Mouse (Mus musculus) limb, embryonic 14.5 days (tissue): ENCODE measurements around the gene Slc39a2. TPM values are rescaled to one million over a fixed set of nuclear protein-coding genes. Genes with fewer than 3 reads are reported as not detected.
A peak's percentile ranks its signal among the peaks of the same experiment; 100 is the strongest.

ENCODE experiments used
- ATAC-seq: fragments of 200-750 bp; cut with Nextera tagmentation; 2 replicates; pipeline ENCODE4 v1.8.0; 2017; ENCODE audit warnings: low read depth, moderate number of reproducible peaks, moderate TSS enrichment; ENCODE audit not compliant: low FRiP score
- DNase-seq: peaks from one replicate; pipeline ENCODE4 v3.0.0-alpha.2; 2015; ENCODE audit warnings: low spot score
- H3K27ac ChIP-seq: fragments of 300-500 bp; sonication (generic); replicated peaks from 2 replicates; pipeline ENCODE4 v1.5.1; 2014; ENCODE audit warnings: low read depth, mild to moderate bottlenecking, low read length, moderate library complexity, mixed read lengths
- H3K27me3 ChIP-seq: fragments of 300-500 bp; sonication (generic); 2 replicates; pipeline ENCODE4 v1.6.1; 2014; ENCODE audit warnings: low read length, mixed read lengths; ENCODE audit not compliant: control insufficient read depth, insufficient read depth
- H3K36me3 ChIP-seq: fragments of 300-500 bp; sonication (generic); 2 replicates; pipeline ENCODE4 v1.6.1; 2014; ENCODE audit warnings: mild to moderate bottlenecking, low read length, moderate library complexity, mixed read lengths; ENCODE audit not compliant: control insufficient read depth, insufficient read depth
- H3K4me1 ChIP-seq: fragments of 300-500 bp; sonication (generic); 2 replicates; pipeline ENCODE4 v1.6.1; 2014; ENCODE audit warnings: antibody characterized with exemption, low read length, mixed read lengths; ENCODE audit not compliant: control insufficient read depth, insufficient read depth
- H3K4me2 ChIP-seq: fragments of 300-500 bp; sonication (generic); replicated peaks from 2 replicates; pipeline ENCODE4 v1.6.1; 2014; ENCODE audit warnings: low read depth, mild to moderate bottlenecking, low read length, moderate library complexity; ENCODE audit not compliant: severe bottlenecking
- H3K4me3 ChIP-seq: fragments of 300-500 bp; sonication (generic); replicated peaks from 2 replicates; pipeline ENCODE4 v1.5.1; 2014; ENCODE audit warnings: low read length
- H3K9ac ChIP-seq: fragments of 300-500 bp; sonication (generic); 2 replicates; pipeline ENCODE4 v1.6.1; 2014; ENCODE audit warnings: mild to moderate bottlenecking, low read depth, low read length, moderate library complexity; ENCODE audit not compliant: severe bottlenecking
- H3K9me3 ChIP-seq: fragments of 300-500 bp; sonication (generic); 2 replicates; pipeline ENCODE4 v1.6.1; 2016; ENCODE audit warnings: low read length; ENCODE audit not compliant: control insufficient read depth
- POLR2A ChIP-seq: fragments of 200-500 bp; IDR thresholded peaks from 2 replicates; pipeline ENCODE4 v1.8.0; 2012; ENCODE audit warnings: inconsistent platforms, mild to moderate bottlenecking, moderate library complexity, borderline replicate concordance; ENCODE audit not compliant: insufficient read depth, insufficient read length; ENCODE audit errors: extremely low read depth
- whole genome bisulfite sequencing: fragments of 180-500 bp; shearing (Covaris S2); extraction: QIAGEN DNeasy Blood & Tissue Kit; methylation state at CpG from one replicate; pipeline ENCODE4 v1.1.7; 2014; 5-methylcytosine and 5-hydroxymethylcytosine counted together
- polyA plus RNA-seq, 2 experiments: library from polyadenylated mRNA; depleted of rRNA in 1 of 2; stranded (reverse) in 1 of 2; unstranded in 1 of 2; fragments of >200 nt; fragmentation: Nextera tagmentation in 1 of 2; extraction: Ambion mirVana in 1 of 2; gene quantifications; 2 replicates each; pipeline versions ENCODE4 v1.2.1 to v1.2.3; 2012 to 2014

The Slc39a2 gene
- polyA plus RNA-seq, 2 experiments: 1.5 to 3.6 TPM

DNA sequence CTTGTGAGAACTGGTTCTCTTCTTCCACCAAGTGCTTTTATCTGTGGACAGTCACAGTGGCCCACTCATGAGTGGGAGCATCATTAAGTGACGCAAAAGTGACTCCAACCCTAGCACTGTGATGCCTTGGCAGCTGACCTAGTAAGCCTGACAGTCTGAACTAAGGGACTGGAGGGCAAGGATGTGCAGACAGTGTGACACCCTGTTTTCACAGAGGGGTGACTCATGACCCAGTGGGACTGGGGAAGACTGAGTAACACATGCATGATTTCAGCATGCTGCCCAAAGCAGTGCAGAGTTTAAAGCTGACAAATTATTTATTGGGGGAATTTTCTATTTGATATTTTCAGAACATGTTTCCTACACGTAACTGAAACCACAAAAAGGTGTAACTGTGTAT lies 21.9 kb upstream of the Slc39a2 start:
- no peaks in the 10 kb centered on the region for H3K27me3 ChIP-seq
- WGBS: 76% methylated on average over 2 of the region's 2 CpGs
- H3K9ac ChIP-seq: no peak overlapping the region

DNA sequence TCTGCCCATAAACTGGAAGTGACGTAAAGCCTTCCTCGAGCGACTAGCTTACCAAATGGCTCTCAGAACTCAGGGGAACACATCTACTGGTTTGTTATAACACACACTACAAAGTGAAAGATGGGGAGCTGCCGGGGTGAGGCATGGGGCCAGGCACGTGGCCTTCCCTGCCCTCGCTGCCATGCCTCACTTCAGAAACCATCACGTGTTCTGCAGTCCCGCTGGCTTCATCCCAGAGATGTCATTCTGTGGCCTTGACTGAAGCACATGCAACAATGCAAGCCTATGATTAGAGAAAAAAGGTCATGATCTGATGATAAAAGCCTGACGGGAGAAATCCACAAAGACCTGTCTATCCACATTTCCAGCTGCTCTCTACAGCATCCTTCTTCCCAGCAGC lies 20.9 kb upstream of the Slc39a2 start:
- Histone ChIP-seq H3K27ac (no peak overlapping the region), H3K4me1 (no peaks in the 10 kb centered on the region), H3K9me3 (no peaks in the 10 kb centered on the region), H3K9ac (no peak overlapping the region), H3K4me2 (no peak overlapping the region), H3K27me3 (no peaks in the 10 kb centered on the region), H3K4me3 (no peak overlapping the region), H3K36me3 (no peaks in the 10 kb centered on the region)
- DNase-seq (no peak), ATAC-seq (no peak)
- TF ChIP-seq POLR2A: no peak
- 73% methylated on average over 9 of the region's 9 CpGs for WGBS

More for the DNA sequence above, 21.9 kb upstream of the Slc39a2 start:
- Histone ChIP-seq H3K4me3 (no peak overlapping the region), H3K4me1 (no peaks in the 10 kb centered on the region), H3K9me3 (no peaks in the 10 kb centered on the region), H3K36me3 (no peaks in the 10 kb centered on the region), H3K4me2 (no peak overlapping the region), H3K27ac (no peak overlapping the region)
- ATAC-seq (no peak), DNase-seq (no peak)
- no peak for TF ChIP-seq POLR2A

DNA sequence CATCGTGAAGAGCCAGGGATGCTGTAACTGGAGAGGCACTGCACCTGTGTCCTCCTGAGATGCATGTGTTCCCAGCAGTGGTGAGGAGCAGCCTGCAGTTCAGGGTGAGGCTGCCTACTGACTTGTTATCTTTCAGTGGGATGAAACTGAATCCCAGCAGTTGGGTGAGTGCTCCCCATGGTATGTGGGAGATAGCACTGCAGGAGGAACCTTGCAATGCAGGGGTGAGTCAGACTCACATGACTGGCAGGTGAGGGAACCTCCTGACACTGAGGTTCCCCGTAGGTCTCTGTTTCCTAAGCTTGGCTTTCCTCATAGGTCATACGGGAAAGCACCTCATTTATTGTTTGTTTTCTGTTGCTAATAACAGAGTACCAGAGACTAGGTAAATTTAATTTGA lies 15.2 kb upstream of the Slc39a2 start:
- ATAC-seq (no peak), DNase-seq (no peak)
- Histone ChIP-seq H3K4me2 (no peak overlapping the region), H3K4me1 (no peaks in the 10 kb centered on the region), H3K27ac (no peak overlapping the region), H3K36me3 (no peaks in the 10 kb centered on the region), H3K9me3 (no peaks in the 10 kb centered on the region), H3K9ac (no peak overlapping the region), H3K27me3 (no peaks in the 10 kb centered on the region), H3K4me3 (no peak overlapping the region)
- 80% methylated on average over 3 of the region's 3 CpGs for WGBS
- no peak for TF ChIP-seq POLR2A

- Histone ChIP-seq H3K27ac (peak overlapping the region; percentile 81), H3K36me3 (peaks cover 20% of the 10 kb centered on the region), H3K9ac (peak overlapping the region; percentile 66), H3K27me3 (no peaks in the 10 kb centered on the region), H3K4me2 (peak overlapping the region; percentile 59), H3K9me3 (no peaks in the 10 kb centered on the region), H3K4me1 (peaks cover 6% of the 10 kb centered on the region), H3K4me3 (peak overlapping the region; percentile 73)
- WGBS: 5% methylated on average over 4 of the region's 4 CpGs
- ATAC-seq: peak; percentile 28
- no peak for TF ChIP-seq POLR2A
- peak; percentile 83 for DNase-seq
These were observed 9.1 kb upstream of the Slc39a2 start for GRCm38 (mm10) chr14:51883527-51884030.

DNA sequence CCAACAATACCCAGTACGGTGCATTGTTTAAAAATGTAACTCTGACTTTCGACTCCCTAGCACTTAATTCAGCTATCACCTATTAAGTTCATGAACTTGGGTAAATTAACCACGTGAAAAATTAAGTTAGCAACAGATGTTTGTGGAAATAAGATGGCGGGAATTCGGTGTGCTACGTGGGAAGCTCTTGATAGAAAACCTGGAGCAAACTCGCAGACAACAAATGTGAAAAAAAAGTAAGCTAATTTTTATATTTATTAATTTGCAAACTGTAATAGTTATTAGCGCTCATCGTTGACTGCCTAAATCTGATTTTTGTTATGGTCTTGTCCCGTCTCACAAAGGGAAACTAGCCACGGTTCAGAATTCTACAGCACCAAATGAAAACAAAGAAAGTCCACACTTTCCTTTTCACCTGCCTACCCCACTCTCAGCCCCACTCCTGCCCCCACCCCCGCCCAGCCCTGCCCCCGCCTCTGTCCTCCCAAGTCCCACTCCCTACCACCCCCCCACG lies 8.6 kb upstream of the Slc39a2 start:
- peak overlapping the region; percentile 73 for H3K4me3 ChIP-seq
- peak; percentile 56 for DNase-seq
- WGBS: 1% methylated on average over 14 of the region's 14 CpGs
- peaks cover 6% of the 10 kb centered on the region for H3K4me1 ChIP-seq
- no peaks in the 10 kb centered on the region for H3K27me3 ChIP-seq
- peak overlapping the region; percentile 66 for H3K9ac ChIP-seq
- TF ChIP-seq POLR2A: no peak
- peaks cover 25% of the 10 kb centered on the region for H3K36me3 ChIP-seq
- peak; percentile 38 for ATAC-seq
- no peaks in the 10 kb centered on the region for H3K9me3 ChIP-seq
- peak overlapping the region; percentile 59 for H3K4me2 ChIP-seq
- peak overlapping the region; percentile 81 for H3K27ac ChIP-seq
